Mouse (Mus musculus) midbrain, postnatal 0 days (tissue): ENCODE data around the gene Dytn. TPM values are rescaled to one million over a fixed set of nuclear protein-coding genes. Genes with fewer than 3 reads are reported as not detected.
A peak's percentile ranks its signal among the peaks of the same experiment; 100 is the strongest.

Experiments used
- ATAC-seq: fragments of 200-750 bp; cut with Nextera tagmentation; 2 replicates; pipeline ENCODE4 v1.8.0; 2017; ENCODE audit warnings: moderate number of reproducible peaks, mild to moderate bottlenecking, moderate TSS enrichment, moderate library complexity; ENCODE audit not compliant: low FRiP score
- DNase-seq: peaks from one replicate; pipeline ENCODE4 v3.0.0-alpha.2; 2015; ENCODE audit warnings: low spot score
- H3K27ac ChIP-seq: fragments of 300-500 bp; sonication (generic); 2 replicates; pipeline ENCODE4 v1.5.1; 2014; ENCODE audit warnings: low read depth, mild to moderate bottlenecking, low read length, mixed read lengths
- H3K27me3 ChIP-seq: fragments of 300-500 bp; sonication (generic); 2 replicates; pipeline ENCODE4 v1.6.1; 2014; ENCODE audit warnings: low read length, control low read depth, mixed read lengths; ENCODE audit not compliant: insufficient read depth
- H3K36me3 ChIP-seq: fragments of 300-500 bp; sonication (generic); 2 replicates; pipeline ENCODE4 v1.6.1; 2014; ENCODE audit warnings: low read length, control low read depth, mixed read lengths; ENCODE audit not compliant: insufficient read depth
- H3K4me1 ChIP-seq: fragments of 300-500 bp; sonication (generic); 2 replicates; pipeline ENCODE4 v1.6.1; 2014; ENCODE audit warnings: mild to moderate bottlenecking, control low read depth, antibody characterized with exemption, low read length, mixed read lengths; ENCODE audit not compliant: insufficient read depth
- H3K4me2 ChIP-seq: fragments of 300-500 bp; sonication (generic); 2 replicates; pipeline ENCODE4 v1.6.1; 2014; ENCODE audit warnings: low read depth, mild to moderate bottlenecking, low read length, mixed read lengths; ENCODE audit not compliant: poor library complexity, severe bottlenecking
- H3K4me3 ChIP-seq: fragments of 300-500 bp; sonication (generic); 2 replicates; pipeline ENCODE4 v1.5.1; 2014; ENCODE audit warnings: low read depth, mild to moderate bottlenecking, low read length, moderate library complexity
- H3K9ac ChIP-seq: fragments of 300-500 bp; sonication (generic); replicated peaks from 2 replicates; pipeline ENCODE4 v1.6.1; 2014; ENCODE audit warnings: mild to moderate bottlenecking, low read length, moderate library complexity, mixed read lengths; ENCODE audit not compliant: poor library complexity, severe bottlenecking
- H3K9me3 ChIP-seq: fragments of 300-500 bp; sonication (generic); 2 replicates; pipeline ENCODE4 v1.6.1; 2016; ENCODE audit warnings: low read length, control low read depth
- CTCF ChIP-seq: IDR thresholded peaks from 2 replicates; pipeline ENCODE4 v1.5.1; 2016; ENCODE audit warnings: antibody characterized with exemption, mild to moderate bottlenecking
- WGBS: fragments of 180-500 bp; shearing (Covaris S2); extraction: QIAGEN DNeasy Blood & Tissue Kit; methylation state at CpG from one replicate; pipeline ENCODE4 v1.1.7; 2014; 5-methylcytosine and 5-hydroxymethylcytosine counted together
- polyA plus RNA-seq: library from polyadenylated mRNA; unstranded; fragments of >200 nt; fragmentation: Nextera tagmentation; extraction: Ambion mirVana; gene quantifications from 2 replicates; pipeline ENCODE4 v1.2.1, GENCODE M21; 2015
- total RNA-seq: library from RNA; depleted of rRNA; stranded (reverse); fragments of >200 nt; gene quantifications from 2 replicates; pipeline ENCODE4 v1.2.3, GENCODE M21; 2014; rRNA removed

Dytn gene
- total RNA-seq = 0.19 TPM in 1 of 2 replicates, not detected in the other
- polyA plus RNA-seq = not detected in 2 replicates

- Histone ChIP-seq H3K27me3 (no peaks in the 10 kb centered on the region), H3K4me2 (no peak within 1 kb of the TSS), H3K4me1 (no peaks in the 10 kb centered on the region), H3K9ac (no peak within 1 kb of the TSS), H3K36me3 (no peaks in the 10 kb centered on the region), H3K27ac (no peak within 1 kb of the TSS), H3K4me3 (no peak within 1 kb of the TSS), H3K9me3 (no peaks in the 10 kb centered on the region)
- DNase-seq (no peak), ATAC-seq (no peak)
- 88% methylated on average over 4 of the region's 4 CpGs for WGBS
- no peak for TF ChIP-seq CTCF
These were observed at the start of gene Dytn for GRCm38 (mm10) chr1:63686827-63687226. Gene Dytn (minus strand): TSS chr1:63686927.

GRCm38 (mm10) chr1:63730240-63730771 lies 43.6 kb upstream of the Dytn start, which contains the start of the genes Mdh1b and Fastkd2:
Gene Mdh1b (minus strand): TSS chr1:63730318.
Gene Fastkd2 (plus strand): TSS chr1:63730614.
- H3K4me1 ChIP-seq = peaks cover 18% of the 10 kb centered on the region; the same call in 1 of the 2 replicates
- WGBS = under 1% methylated on average over 31 of the region's 31 CpGs
- no peaks in the 10 kb centered on the region for H3K27me3 ChIP-seq
- H3K27ac ChIP-seq = no peak within 1 kb of the TSS; the same call in 1 of the 2 replicates
- DNase-seq (peak; percentile 97), ATAC-seq (peak; percentile 97)
- peak within 1 kb of the TSS; percentile 57 for H3K4me2 ChIP-seq
- TF ChIP-seq CTCF = no peak
- peak within 1 kb of the TSS; percentile 74 for H3K9ac ChIP-seq
- H3K36me3 ChIP-seq = no peaks in the 10 kb centered on the region
- H3K4me3 ChIP-seq = peak within 1 kb of the TSS; percentile 65
- H3K9me3 ChIP-seq = no peaks in the 10 kb centered on the region

GRCm38 (mm10) chr1:63729796-63730195 lies 43.1 kb upstream of the Dytn start:
- 41% methylated on average over 8 of the region's 8 CpGs for WGBS

DNA sequence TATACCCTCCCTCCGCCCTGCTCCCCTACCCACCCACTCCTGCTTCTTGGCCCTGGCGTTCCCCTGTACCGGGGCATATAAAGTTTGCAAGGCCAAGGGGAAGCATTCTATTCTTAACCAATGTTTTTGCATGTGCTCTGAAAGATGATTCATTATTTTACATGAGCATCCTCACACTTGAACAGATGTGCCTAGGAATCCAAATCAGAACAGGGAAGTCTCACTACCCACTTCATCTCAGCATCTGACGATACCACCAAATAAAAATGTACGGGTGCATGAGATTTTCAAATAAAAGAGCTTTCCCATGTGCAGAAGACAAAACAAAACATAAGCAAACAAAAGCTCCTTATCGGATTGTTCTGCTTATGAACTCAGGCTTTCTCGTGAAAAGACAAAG lies 33.4 kb upstream of the Dytn start:
- Histone ChIP-seq H3K9ac (no peak overlapping the region), H3K4me1 (no peaks in the 10 kb centered on the region), H3K9me3 (no peaks in the 10 kb centered on the region), H3K27me3 (no peaks in the 10 kb centered on the region), H3K4me2 (no peak overlapping the region), H3K4me3 (no peak overlapping the region), H3K36me3 (no peaks in the 10 kb centered on the region), H3K27ac (no peak overlapping the region)
- ATAC-seq (no peak), DNase-seq (no peak)
- WGBS = 70% methylated on average over 7 of the region's 7 CpGs
- TF ChIP-seq CTCF = no peak

More at GRCm38 (mm10) chr1:63729796-63730195, 43.1 kb upstream of the Dytn start:
- Histone ChIP-seq H3K27me3 (no peaks in the 10 kb centered on the region), H3K4me3 (peak overlapping the region; percentile 65), H3K36me3 (no peaks in the 10 kb centered on the region), H3K4me2 (peak overlapping the region; percentile 47), H3K4me1 (peaks cover 18% of the 10 kb centered on the region; the same call in 1 of the 2 replicates), H3K27ac (no peak overlapping the region; the same call in 1 of the 2 replicates), H3K9ac (no peak overlapping the region), H3K9me3 (no peaks in the 10 kb centered on the region)
- no peak for DNase-seq
- no peak for TF ChIP-seq CTCF
- ATAC-seq = no peak

DNA sequence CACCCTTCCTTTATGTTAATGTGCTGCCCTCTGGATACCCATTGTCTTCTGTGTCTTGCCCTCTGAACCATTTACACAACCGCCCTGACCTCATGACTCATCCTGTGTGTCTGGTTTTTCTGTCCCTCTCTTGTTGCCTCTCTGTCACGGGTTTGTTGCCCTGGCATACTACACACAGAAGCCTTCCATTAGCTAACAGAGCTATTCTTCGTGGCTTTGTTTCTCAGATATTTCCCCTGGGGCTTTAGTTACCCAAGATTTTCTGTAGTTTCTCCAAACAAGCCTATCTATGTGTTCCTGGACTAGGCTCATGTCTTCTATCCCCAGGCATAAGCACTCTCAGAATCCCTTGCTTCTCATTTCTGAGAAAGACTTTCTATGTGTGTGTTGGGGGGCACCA lies 22.1 kb upstream of the Dytn start:
- Histone ChIP-seq H3K4me1 (no peaks in the 10 kb centered on the region), H3K27me3 (no peaks in the 10 kb centered on the region)
- WGBS = 75% methylated on average over 3 of the region's 3 CpGs

GRCm38 (mm10) chr1:63705733-63706132 lies 19.0 kb upstream of the Dytn start:
- ATAC-seq (no peak), DNase-seq (no peak)
- Histone ChIP-seq H3K4me1 (no peaks in the 10 kb centered on the region), H3K9ac (no peak overlapping the region), H3K9me3 (no peaks in the 10 kb centered on the region), H3K27ac (no peak overlapping the region), H3K4me3 (no peak overlapping the region), H3K4me2 (no peak overlapping the region), H3K36me3 (no peaks in the 10 kb centered on the region), H3K27me3 (no peaks in the 10 kb centered on the region)
- WGBS = 52% methylated on average over 5 of the region's 5 CpGs
- no peak for TF ChIP-seq CTCF

More for the DNA sequence above, 22.1 kb upstream of the Dytn start:
- Histone ChIP-seq H3K36me3 (no peaks in the 10 kb centered on the region), H3K9me3 (no peaks in the 10 kb centered on the region), H3K9ac (no peak overlapping the region), H3K27ac (no peak overlapping the region), H3K4me2 (no peak overlapping the region), H3K4me3 (no peak overlapping the region)
- no peak for TF ChIP-seq CTCF
- DNase-seq = no peak
- no peak for ATAC-seq
